Mouse (Mus musculus) bone marrow macrophage, adult 2 months (primary cell): ENCODE data around the gene Amotl1.

Experiments
- CTCF ChIP-seq: IDR thresholded peaks from 2 replicates; pipeline ENCODE4 v1.5.1; 2012; ENCODE audit warnings: low read depth, mild to moderate bottlenecking, low read length, moderate library complexity
- POLR2A ChIP-seq: IDR thresholded peaks from 2 replicates; pipeline ENCODE4 v1.6.1; 2012; ENCODE audit warnings: mild to moderate bottlenecking, low read depth, low read length, borderline replicate concordance

DNA sequence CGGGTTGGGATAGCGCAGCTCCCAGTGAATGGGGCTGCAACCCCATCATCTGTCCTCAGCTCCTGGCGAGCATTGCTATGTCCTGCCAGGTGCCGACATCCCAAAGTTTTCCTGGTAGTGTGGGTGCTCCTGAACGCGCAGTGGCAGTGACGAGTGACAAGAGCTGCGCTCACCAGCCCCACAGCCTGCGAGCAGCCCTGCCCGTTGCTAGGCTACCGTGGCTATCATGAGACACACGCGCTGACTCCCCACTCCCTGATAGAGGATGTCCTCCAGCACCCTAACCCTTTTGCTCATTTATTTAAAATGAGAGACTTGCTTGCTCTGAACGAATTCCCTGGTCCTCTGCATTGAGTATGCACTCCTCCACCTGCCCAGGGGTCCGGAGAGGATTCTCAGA lies 10.7 kb downstream of the Amotl1 start:
- no peak for TF ChIP-seq CTCF
- TF ChIP-seq POLR2A: no peak
